Mouse (Mus musculus): ENCODE measurements around the gene Gstm2. TPM values are rescaled to one million over a fixed set of nuclear protein-coding genes. Genes with fewer than 3 reads are reported as not detected.

The Gstm2 gene
- polyA plus RNA-seq (2012; rRNA removed): 80.3 and 101 TPM in 2 replicates

GRCm38 (mm10) chr3:107986041-107986562, at the start of gene Gstm2:
Gene Gstm2, minus strand, starts transcription at chr3:107986453.

DNA sequence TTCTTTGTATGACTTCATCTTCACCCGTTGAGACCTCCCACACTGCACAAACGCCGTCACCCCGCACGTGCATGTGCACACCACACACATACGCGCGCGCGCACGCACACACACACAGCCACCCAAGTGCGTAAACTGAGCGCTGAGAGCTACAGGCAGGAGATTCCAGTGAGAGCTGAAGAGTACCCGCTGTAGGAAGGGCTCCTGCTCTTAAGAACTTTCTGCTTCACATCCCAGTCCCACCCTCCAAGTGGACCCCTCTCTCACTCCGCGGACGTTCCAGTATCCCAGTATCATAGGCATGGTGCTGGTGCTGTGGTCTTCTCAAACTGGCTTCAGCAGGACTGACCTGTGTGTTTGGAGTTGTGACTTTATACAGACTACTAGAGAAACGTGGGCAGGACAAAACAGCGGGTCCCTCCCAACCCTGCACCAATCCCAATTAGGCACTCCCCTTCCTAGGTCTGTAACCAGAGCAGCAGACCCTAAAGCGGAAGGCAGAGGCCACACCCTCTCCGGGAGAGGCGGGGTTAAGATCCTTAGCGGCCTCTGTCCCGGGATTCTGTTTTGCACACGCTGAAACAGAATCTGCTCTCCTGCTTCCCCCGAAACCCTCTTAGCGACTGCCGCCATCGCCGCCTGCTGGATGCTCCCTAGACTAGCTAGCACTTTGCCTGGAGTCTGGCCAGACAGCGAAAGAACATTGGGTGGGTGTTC, 31.4 kb upstream of the Gstm2 start, which contains the start of gene Gstm1:
Gene Gstm1 (minus strand): TSS at position 501 of the 717 bp plus-strand sequence.

GRCm38 (mm10) chr3:107968724-107969395, 17.4 kb downstream of the Gstm2 start, which contains the start of gene Gstm3:
Gene Gstm3, minus strand, starts transcription at chr3:107969283.

DNA sequence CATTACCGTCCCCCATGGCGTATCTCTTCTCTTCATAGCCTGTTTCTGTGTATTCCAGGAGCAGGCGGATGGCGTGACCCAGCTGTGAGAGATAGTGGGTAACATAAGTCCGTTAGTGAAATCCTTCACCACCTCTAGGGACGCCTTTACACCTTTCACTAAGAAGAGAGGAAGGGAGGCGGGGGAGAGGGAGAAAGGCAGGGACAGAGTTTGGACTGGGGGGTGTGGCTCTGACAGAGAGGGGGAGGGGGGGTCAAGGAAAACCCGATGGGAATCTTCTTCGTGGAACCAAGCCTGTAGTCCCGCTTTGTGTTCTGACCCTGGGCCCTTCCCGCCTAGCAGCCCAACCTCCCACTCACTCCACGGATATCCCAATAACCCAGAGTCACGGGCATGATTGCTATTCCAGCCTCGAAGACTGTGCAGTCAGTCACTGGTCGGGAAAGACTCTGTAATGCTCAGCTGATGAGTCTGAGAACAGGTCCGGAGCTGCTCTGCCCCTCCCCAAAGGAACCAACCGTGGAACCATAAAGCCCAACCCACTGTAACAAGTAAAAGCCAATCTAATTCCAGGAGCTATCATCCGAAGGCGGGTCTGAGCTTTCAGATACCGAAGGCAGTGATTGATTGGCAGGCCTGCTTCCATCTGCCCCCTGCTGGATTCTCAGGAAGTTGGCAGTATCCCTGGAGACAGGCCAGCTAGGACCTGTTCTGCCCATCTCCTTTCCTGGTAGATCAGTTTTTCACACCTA, 42.8 kb downstream of the Gstm2 start, which contains the start of gene Gstm6:
Gene Gstm6 (minus strand): TSS at position 511 of the 752 bp plus-strand sequence.

Other genes with a start within 250 kb of the Gstm2 start
- gene Csf1, start 226.0 kb downstream of the Gstm2 start, polyA plus RNA-seq (2012; rRNA removed): 8.1 and 8.8 TPM in 2 replicates
- 17.7 and 20.5 TPM in 2 replicates for gene Eps8l3, start 109.2 kb downstream of the Gstm2 start, polyA plus RNA-seq (2012; rRNA removed)
- 10.4 and 14.2 TPM in 2 replicates for gene Gstm5, start 90.6 kb downstream of the Gstm2 start, polyA plus RNA-seq (2012; rRNA removed)
- 6.4 and 8.1 TPM in 2 replicates for gene Gstm7, start 54.6 kb downstream of the Gstm2 start, polyA plus RNA-seq (2012; rRNA removed)
- gene Gstm6, start 42.7 kb downstream of the Gstm2 start, polyA plus RNA-seq (2012; rRNA removed): 2.7 and 5.5 TPM in 2 replicates
- gene Gstm3, start 17.2 kb downstream of the Gstm2 start, polyA plus RNA-seq (2012; rRNA removed): 22.6 and 33.9 TPM in 2 replicates
- 1,087 and 1,160 TPM in 2 replicates for gene Gstm1, start 31.5 kb upstream of the Gstm2 start, polyA plus RNA-seq (2012; rRNA removed)
- gene Gstm4, start 58.4 kb upstream of the Gstm2 start, polyA plus RNA-seq (2012; rRNA removed): 4.6 and 5.2 TPM in 2 replicates
- 60.5 and 89.7 TPM in 2 replicates for gene Ampd2, start 100.2 kb upstream of the Gstm2 start, polyA plus RNA-seq (2012; rRNA removed)
- gene Gnat2, start 106.3 kb upstream of the Gstm2 start, polyA plus RNA-seq (2012; rRNA removed): 0.06 TPM in 1 of 2 replicates, not detected in the other
- gene Gnai3, start 159.7 kb upstream of the Gstm2 start, polyA plus RNA-seq (2012; rRNA removed): 4.1 and 4.7 TPM in 2 replicates
- 0.06 and 0.08 TPM in 2 replicates for gene Gpr61, start 168.4 kb upstream of the Gstm2 start, polyA plus RNA-seq (2012; rRNA removed)
- gene Amigo1, start 199.9 kb upstream of the Gstm2 start, polyA plus RNA-seq (2012; rRNA removed): 10.0 and 10.8 TPM in 2 replicates
- gene Cyb561d1, start 214.8 kb upstream of the Gstm2 start, polyA plus RNA-seq (2012; rRNA removed): 4.1 and 4.9 TPM in 2 replicates
- 3.1 and 3.3 TPM in 2 replicates for gene Atxn7l2, start 224.5 kb upstream of the Gstm2 start, polyA plus RNA-seq (2012; rRNA removed)
- gene Sypl2, start 240.2 kb upstream of the Gstm2 start, polyA plus RNA-seq (2012; rRNA removed): 1.2 and 3.1 TPM in 2 replicates

Data from stomach, adult 2 months (tissue).